Mouse (Mus musculus): ENCODE measurements around the gene Bcl2a1b. TPM values are rescaled to one million over a fixed set of nuclear protein-coding genes. Genes with fewer than 3 reads are reported as not detected.
"Not testable (repeated sequence)": the region's sequence is repeated elsewhere in the genome, so short reads cannot be mapped to it uniquely, and the experiment has no call there.

Gene Bcl2a1b
- polyA plus RNA-seq, 1 experiment = 2.4 TPM

- not testable (repeated sequence) for DNase-seq (ENCODE audit: extremely low spot score in 1 of 2, low spot score in 1 of 2)
These were observed 40.0 kb downstream of the Bcl2a1b start for GRCm38 (mm10) chr9:89238976-89239505.

- not testable (repeated sequence) for DNase-seq (ENCODE audit: extremely low spot score in 1 of 2, low spot score in 1 of 2)
These were observed 41.6 kb downstream of the Bcl2a1b start for GRCm38 (mm10) chr9:89240516-89241019.

GRCm38 (mm10) chr9:89253400-89253799 lies 54.4 kb downstream of the Bcl2a1b start:
- DNase-seq (ENCODE audit: extremely low spot score in 1 of 2, low spot score in 1 of 2) = no peak

- no peak for DNase-seq (ENCODE audit: extremely low spot score in 1 of 2, low spot score in 1 of 2)
These were observed 57.7 kb downstream of the Bcl2a1b start for GRCm38 (mm10) chr9:89256556-89257335.

Other genes with a start within 250 kb of the Bcl2a1b start
- 0.34 and 0.40 TPM in 2 replicates for gene Bcl2a1a, start 242.3 kb upstream of the Bcl2a1b start, polyA plus RNA-seq (2012; rRNA removed)
- not detected in 2 replicates for gene Trim43b, start 106.4 kb upstream of the Bcl2a1b start, polyA plus RNA-seq (2012; rRNA removed)
- not detected in 2 replicates for gene Gm29094, start 170 bp downstream of the Bcl2a1b start, polyA plus RNA-seq (2012; rRNA removed)
- gene Mthfs, start 11.5 kb downstream of the Bcl2a1b start, polyA plus RNA-seq (2012; rRNA removed) = 13.9 and 14.6 TPM in 2 replicates